Mouse (Mus musculus): ENCODE results near the gene Gm17359. TPM values are rescaled to one million over a fixed set of nuclear protein-coding genes. Genes with fewer than 3 reads are reported as not detected.

The Gm17359 gene
- polyA plus RNA-seq, 1 experiment, result not detected

DNA sequence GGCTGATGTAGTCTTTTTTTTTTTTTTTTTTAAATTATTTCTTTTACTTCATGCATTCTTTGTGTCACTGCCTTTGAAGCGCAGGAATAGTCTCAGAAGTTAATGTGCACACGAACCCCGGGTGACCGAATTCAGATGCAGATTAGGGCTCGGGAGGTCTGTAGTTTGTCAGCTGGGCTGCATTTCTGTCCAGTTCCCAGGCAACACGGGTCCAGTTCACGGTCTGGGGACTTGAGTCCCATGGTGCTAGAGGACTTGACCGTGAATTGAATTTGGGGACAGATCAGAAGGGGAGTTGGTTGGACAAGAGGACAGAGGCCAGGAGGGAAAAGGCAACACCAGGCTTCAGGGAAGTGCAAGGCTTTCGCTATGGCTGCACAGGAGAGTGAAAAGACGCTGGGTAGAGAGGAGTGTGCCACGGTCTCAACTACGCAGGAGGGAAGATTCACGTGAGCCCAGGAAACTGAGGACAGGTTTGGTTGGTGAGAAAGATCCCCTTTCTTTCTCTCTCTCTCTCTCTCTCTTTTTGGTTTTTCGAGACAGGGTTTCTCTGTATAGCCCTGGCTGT is 116.3 kb downstream of the Gm17359 start:
- DNase-seq (ENCODE audit: low read depth, low spot score), result no peak
- 88% methylated on average over 14 of the region's 14 CpGs for WGBS

DNA sequence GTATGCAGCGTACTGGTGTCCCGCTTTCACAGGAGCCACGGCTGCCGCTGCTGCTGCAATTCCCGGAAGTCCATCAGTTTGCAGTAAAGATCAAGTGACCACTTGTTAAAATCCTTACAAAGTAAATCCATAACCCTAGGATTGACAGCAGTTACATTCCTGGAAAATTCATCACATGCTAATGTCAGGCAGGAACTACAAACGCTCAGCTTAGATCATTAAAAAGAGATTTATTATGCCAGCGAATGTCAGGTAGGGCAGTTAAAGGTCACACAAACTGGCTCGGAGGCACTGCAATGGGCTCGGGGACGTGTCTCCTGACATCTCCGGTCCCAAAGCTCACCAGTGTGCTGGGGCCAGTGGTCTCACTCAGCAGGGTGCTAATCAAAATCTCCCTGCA is 119.3 kb downstream of the Gm17359 start:
- 60% methylated on average over 11 of the region's 11 CpGs for WGBS
- no peak for DNase-seq (ENCODE audit: low read depth, low spot score)

DNA sequence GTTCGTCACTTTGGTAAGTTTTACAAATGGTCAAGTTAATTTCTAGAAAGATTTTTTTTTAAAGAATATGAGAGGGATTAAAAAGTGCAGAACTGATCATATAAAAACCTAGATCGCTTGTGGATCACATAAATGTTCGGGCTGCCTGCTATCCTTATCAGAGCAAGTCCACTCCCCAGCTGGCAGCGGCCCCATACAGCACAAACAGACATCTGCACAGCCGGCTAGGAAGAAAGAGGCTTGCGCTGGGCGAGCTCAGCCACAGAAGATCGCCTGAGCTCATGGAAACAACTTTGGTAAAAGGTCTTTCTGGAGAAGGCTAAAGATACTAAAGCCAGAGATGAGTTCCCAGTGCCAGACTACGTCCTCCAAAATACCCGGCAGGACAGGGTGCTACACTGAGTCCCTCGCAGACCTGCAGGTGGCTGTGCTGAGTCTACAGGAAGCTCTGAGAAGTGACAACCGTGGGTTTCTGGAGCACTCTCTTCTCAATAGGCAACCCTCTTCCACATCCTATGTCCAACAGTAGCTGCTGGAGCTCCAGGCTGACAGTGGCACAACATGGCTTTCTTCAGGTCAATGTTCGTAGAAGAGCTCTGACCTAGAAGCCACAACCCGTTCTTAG is 122.3 kb downstream of the Gm17359 start:
- DNase-seq (ENCODE audit: low read depth, low spot score), result no peak
- WGBS, result 83% methylated on average over 14 of the region's 14 CpGs

DNA sequence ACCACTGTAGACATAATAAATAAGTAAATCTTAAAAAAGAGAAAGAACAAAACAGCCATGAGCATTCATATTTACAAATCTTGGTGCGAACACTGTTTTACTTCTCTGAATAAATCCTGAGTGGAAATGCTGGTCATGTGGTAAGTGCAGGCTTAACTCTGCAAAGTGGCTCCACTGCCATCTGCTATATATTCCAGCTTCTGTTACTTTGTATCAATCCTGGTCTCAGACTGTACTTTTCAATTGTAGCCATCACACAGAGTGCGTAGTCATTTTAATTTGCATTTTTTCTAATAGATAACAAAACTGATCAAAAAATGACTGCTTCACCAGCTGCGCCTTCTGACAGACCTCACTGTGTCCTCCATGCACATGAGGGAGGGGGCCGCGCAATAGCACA is 133.0 kb downstream of the Gm17359 start:
- WGBS, result over 99% methylated on average over 5 of the region's 5 CpGs

DNA sequence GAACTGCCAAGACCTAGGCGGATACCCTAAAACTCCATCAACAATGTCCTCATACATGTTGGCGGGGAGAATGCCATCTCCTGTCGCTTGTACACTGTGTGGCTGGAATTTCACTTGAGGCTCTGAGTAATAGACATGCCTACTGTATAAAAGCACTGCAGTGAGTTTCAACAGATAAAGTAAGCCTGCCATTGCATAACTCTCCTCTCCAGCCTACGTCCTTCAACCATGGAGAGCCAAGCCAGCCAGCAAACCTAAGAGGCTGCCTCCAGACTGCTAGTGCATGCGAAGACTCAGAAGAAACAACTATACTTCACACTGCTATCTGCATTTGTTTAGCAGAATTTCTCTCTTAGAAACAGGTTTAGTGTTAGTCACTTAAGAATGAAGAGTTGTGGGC is 135.9 kb downstream of the Gm17359 start:
- DNase-seq (ENCODE audit: low read depth, low spot score), result no peak
- 97% methylated on average over 5 of the region's 5 CpGs for WGBS

More for the DNA sequence above, 133.0 kb downstream of the Gm17359 start:
- no peak for DNase-seq (ENCODE audit: low read depth, low spot score)

DNA sequence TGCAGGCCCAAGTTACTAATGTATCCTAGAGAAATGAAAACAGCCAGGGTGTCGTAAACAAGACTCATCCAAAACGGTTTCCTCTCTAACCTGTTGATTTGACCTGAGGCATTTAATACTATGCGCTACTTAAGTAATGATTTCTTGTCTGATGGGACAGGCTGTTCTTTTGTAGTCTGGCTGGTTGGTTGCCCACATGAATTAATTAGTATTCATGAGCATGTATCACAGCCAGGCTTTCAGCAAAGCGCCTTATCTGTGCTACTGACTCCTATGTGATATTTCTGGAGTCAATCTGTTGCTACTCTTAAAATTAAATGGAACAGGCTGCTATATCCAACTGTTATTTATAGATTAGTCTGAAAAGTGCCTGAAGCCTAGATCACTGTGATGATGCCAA is 138.4 kb downstream of the Gm17359 start:
- WGBS, result 83% methylated on average over 4 of the region's 4 CpGs
- DNase-seq (ENCODE audit: low read depth, low spot score), result no peak

DNA sequence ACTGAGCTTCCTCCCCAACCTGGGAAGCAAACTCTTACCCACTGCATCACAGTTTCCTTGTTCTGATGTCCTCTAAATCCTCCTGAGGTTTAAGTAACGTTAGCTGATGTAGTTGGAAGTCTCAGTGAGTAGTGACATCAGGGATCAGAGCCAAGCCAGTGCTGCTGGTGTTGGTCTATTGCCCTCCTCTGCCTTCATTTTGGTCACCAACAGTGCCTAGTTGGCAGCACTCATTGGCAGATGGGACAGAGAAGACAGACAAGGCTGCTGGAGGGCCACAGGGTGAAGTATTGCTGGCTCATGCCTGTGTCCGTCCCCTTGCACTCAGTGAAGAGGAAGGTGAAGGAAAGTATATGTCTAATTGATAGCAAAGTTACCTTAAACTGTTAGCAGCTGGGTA is 139.5 kb downstream of the Gm17359 start:
- no peak for DNase-seq (ENCODE audit: low read depth, low spot score)
- WGBS, result 81% methylated on average over 2 of the region's 2 CpGs

DNA sequence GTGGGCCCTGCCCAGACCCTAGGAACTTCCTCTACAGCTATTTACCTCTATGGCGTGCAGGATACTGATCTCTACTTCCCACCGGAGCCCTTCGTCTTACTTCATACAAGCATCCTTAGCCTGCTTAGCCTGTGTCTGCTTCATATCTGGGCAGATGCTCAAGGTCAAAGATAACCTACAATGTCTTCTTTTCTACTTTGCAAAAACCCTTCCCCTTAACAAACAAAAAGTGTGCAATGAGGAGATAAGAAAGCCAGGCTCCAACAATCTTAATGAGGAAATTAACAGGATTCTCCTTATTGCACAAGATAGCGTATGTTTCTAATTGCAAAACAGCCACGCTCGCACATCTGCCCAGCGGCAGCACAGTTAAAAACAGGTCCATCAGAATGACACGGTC is 141.9 kb downstream of the Gm17359 start:
- WGBS, result 91% methylated on average over 8 of the region's 8 CpGs
- DNase-seq (ENCODE audit: low read depth, low spot score), result no peak

DNA sequence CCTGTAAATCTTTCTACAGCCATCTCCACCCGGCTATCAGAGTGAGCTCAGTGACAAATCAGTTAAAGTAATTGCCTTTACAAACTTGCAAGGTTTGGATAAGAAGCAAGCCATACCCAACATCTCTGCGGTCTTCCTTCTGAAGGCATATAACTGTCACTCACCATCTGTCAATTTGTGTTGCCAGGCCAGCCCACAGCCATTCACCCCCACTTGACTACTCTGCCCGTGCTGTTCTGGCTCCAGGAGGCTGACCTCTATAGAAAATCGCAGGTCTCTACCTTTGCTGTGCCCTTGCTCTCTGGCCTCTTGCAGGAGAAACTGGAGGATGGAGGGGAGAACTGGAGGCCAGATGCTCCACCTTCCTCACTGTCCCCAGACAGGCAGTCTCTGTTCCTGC is 142.4 kb downstream of the Gm17359 start:
- DNase-seq (ENCODE audit: low read depth, low spot score), result no peak
- WGBS, result 77% methylated on average over 4 of the region's 4 CpGs

DNA sequence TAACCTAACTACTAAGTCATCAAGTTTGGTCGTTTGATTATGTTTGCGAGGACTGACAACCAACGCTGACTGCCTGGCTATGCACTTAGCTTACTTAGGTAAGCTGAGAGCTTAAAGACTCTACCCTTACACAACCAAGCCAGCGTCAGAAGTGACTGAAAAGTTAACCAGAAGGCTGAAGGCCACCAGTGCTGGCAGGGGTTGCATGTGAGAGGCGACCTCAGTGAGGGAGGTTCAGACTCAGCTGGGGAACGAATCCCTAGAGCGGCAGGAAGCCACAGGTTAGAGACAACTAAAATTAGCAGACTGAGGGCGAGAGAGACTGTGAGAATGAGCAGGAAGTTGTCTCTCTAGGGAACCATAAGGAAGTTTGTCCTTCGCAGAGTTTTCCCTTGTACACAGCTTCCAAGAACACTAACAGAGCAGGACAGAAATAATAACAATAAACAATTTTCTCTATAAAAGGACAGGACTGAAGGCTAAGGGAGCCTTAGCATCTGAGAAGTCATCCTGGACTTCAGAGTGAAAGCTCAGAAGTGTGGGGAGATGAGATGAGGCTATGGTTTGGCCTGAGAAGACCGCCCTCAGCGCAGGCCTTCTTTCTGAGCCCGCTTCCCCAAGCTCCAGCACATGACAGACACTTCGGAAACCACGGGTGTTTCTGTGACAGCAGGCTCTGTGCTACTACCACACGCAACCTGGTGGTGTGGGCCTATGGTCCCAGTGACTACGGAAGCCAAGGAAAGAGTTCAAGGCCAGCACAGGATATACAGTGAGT is 148.0 kb downstream of the Gm17359 start:
- DNase-seq (ENCODE audit: low read depth, low spot score), result no peak
- WGBS, result 78% methylated on average over 16 of the region's 16 CpGs

DNA sequence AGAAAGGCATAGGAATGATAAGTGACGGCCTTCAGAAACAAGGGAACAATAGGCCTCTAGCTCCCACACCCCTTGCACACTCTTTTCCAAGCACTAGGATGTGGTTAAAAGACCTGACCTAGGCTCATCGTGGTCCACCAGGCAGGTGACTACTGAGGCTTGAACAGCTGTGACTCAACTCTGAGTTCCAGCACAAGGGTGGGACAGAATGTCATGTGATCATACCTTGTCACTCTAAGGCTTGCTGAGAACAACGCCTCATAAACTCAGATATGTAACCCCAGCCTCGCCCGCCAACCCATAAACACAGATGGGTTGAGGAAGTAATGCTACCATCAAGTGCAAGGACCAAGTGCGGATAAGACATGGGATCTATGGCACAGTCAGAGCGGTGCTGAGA is 151.6 kb downstream of the Gm17359 start:
- no peak for DNase-seq (ENCODE audit: low read depth, low spot score)
- WGBS, result 68% methylated on average over 7 of the region's 7 CpGs

DNA sequence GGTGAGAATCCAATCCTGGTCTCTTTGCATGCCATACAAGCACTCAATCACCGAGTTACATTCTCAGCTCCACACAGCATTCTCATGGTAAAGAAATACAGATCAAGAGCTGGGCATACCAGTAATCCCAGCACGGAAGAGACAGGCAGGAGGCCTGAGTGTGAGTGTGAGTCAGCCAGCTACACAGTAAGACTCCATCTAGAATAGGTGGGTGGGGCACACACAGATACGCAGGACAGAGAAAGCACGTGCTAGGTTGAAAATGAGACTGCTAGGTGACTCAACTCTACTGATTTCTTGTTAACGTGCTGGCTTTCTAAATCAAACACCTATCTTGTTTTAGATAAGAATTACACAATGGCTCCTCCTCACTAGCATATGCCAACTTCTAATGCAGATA is 153.6 kb downstream of the Gm17359 start:
- DNase-seq (ENCODE audit: low read depth, low spot score), result no peak
- WGBS, result 80% methylated on average over 5 of the region's 5 CpGs

DNA sequence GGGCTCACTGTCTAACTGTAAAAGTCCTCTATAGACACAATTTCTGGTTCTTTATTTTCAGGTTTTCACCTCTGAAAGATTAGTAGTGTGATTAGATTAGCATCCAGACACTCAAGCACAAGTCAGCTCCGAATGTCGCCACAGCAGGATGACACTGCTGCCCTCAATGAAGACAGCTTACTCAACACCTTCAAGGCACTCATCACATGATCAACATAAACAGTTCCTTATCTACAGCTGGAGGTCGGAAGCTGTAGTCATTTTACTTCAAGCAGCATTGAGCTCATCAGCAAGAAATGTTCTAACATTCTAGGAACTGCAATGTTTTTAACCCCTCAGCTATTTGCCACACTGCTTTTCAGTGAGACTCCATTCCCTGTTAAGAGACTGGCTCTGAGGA is 155.2 kb downstream of the Gm17359 start:
- no peak for DNase-seq (ENCODE audit: low read depth, low spot score)
- WGBS, result 80% methylated on average over 3 of the region's 3 CpGs

DNA sequence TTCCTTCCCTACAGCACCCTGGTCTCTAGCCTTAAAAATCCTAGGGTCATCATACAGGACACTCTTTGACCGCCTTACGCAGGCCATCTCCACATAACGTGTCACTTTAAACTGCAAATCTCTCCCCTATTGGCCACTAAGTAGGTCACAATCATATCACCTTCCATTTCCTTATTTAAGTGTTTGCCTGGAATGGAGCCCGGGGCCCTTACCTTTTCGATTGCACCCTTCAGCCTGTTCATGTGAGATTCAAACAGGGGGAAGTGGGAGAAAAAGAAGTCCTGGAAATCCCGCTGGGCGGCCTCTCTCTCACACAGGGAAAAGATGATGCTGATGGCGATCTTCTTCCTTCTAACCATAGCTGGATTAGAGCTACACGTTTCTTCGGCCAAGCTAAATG is 156.6 kb downstream of the Gm17359 start:
- 93% methylated on average over 10 of the region's 10 CpGs for WGBS
- DNase-seq (ENCODE audit: low read depth, low spot score), result no peak

DNA sequence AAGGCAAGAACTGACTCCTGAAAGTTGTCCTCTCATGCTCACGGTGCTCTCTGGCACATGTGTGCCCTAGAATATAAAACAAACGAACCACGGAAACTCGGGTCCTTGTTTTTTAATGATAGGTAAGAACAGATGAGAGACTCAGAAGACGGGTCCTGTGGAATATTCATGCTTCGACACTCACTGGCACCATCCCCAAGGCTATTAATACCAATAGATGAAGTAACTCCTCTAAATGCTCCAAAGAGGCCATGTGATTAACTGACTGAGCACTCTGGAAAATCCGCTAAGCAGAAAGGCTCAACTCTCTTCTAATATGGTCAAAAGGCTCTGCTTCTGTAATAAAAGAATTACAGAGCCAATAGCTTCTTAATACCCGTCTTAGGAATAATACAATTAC is 157.6 kb downstream of the Gm17359 start:
- no peak for DNase-seq (ENCODE audit: low read depth, low spot score)
- 82% methylated on average over 8 of the region's 8 CpGs for WGBS

DNA sequence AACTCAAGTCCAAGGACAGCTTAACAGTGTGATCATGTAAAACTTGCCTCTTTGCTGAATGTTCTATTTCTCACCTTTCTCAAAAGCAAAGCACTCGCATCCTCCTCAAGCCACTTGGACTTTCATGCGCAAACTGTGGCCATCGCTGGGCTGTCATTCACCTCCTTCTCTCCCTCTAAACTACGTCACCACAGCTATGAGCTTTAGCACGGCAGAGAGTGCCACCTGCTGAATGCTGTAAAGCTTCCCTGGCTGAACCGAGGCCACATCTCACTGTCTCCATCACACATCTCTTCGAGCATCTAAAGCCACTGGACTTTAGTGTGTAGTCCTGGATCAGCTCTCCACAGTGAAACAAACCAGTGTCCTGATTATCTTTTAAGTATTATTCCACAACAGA is 158.7 kb downstream of the Gm17359 start:
- DNase-seq (ENCODE audit: low read depth, low spot score), result no peak
- 79% methylated on average over 7 of the region's 7 CpGs for WGBS

DNA sequence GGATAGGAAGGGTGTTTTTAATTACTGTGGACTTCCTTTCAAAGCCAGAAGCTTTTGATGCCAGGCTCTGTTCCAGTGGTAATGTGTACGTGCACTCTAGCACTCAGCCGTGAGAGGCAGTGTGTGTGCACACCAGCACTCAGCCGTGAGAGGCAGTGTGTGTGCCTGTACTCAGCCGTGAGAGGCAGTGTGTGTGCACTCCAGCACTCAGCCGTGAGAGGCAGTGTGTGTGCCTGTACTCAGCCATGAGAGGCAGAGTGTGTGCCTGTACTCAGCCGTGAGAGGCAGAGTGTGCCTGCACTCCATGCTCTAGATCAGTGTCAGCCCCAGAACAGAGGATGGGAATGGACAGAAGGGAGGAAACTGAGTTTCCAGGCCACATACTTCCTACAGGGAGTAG is 160.2 kb downstream of the Gm17359 start:
- DNase-seq (ENCODE audit: low read depth, low spot score), result no peak
- 91% methylated on average over 6 of the region's 6 CpGs for WGBS

DNA sequence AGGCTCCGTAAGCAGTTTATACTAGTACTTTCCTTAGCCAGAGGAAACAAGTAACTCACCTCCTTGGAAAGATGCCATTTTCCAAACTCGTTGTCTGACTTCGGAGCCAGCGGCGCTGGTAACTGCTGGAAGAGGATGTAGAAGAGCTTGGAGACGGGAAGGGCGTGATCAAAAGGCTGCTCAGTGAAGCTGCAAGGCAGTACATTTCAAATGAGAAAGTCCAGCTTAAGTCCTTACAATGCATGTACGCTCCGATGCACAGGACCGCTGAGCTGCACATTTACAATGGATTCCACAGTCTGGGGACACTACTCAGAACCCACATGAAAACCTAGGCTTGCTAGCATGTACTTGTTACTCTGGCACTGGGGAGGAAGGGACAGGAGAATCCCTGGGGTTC is 163.8 kb downstream of the Gm17359 start:
- DNase-seq (ENCODE audit: low read depth, low spot score), result no peak
- 75% methylated on average over 10 of the region's 10 CpGs for WGBS

DNA sequence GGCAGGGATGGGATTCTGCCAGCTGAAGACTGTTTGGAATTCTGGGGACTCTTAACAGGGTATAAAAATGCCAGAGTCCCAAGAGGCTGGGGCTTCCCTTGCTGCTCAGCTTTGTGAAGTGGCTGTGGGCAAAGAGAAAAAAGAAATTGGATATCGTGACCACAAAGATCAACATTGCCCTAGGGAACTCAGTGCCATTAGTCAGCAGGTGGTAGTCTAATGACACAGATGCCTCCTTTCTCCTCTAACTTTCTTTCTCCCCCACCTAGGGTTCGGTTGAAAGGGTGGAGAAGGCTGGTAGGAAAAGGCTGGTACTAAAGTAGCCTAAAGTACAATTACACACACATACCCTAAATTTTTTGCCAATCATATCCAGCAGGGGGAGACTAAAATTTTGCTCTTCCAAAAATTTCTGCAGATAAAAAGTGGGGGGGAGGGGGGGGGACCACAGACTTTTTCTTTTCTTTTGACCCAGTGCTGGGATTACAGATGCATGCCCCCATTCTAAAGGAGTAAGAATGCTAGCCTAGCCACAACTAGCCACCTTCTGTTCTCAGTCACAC is 164.8 kb downstream of the Gm17359 start:
- WGBS, result 71% methylated on average over 2 of the region's 2 CpGs
- no peak for DNase-seq (ENCODE audit: low read depth, low spot score)
